Comparison of ENCODE assay signal across 18 mouse cellular contexts in the genomic region with DNA sequence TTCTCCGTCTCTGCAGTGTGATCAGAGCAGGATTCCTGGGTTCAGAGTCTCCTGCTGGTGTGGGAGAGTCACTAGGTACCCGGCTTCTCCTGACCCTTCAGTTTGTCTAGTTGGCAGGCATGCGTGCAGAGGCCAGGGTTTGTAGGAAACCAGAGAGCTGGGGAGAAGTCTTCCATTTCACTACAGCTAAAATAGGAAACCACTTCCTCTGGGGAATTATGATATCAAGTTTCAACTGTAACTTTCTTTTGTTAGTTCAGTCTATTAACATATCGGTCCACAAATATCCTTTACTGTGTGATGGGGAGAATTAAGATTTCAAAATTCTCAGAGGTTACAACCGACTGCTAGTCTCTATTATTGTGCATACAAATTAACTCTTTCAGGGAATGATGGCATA.
"Had no signal": no experiment of that assay in that cellular context is flagged by ENCODE, and none has a peak within 500 bp of the region (broad histone marks: within the 10 kb centered on the region; RNA-seq: fewer than 3 reads in every experiment).

No protein-coding gene starts in this region.

- H3K27me3 ChIP-seq: stomach, embryonic 15.5 days had no signal

- H3K4me3 ChIP-seq: limb, embryonic 10.5 days; limb, embryonic 13.5 days; liver, embryonic 12.5 days; liver, embryonic 15.5 days; midbrain, embryonic 10.5 days; midbrain, embryonic 13.5 days; stomach, embryonic 15.5 days had no signal

- H3K4me2 ChIP-seq: limb, embryonic 13.5 days; liver, embryonic 12.5 days; liver, embryonic 15.5 days; midbrain, embryonic 13.5 days; stomach, embryonic 15.5 days had no signal

- H3K27ac ChIP-seq: limb, embryonic 10.5 days; limb, embryonic 13.5 days; liver, embryonic 12.5 days; liver, embryonic 15.5 days; midbrain, embryonic 10.5 days; midbrain, embryonic 13.5 days; stomach, embryonic 15.5 days had no signal

- H3K4me1 ChIP-seq: liver, embryonic 15.5 days had no signal

- ATAC-seq: liver, embryonic 12.5 days; midbrain, embryonic 13.5 days; midbrain, embryonic 16.5 days had no signal

- DNase-seq: kidney, adult 2 months; kidney, postnatal 14 days; kidney, postnatal 4 days; liver; lung, adult 2 months; lung, postnatal 14 days; lung, postnatal 4 days; right cerebral cortex, postnatal 14 days; spleen, adult 18-20 months; thymus, postnatal 25 days had no signal

- H3K36me3 ChIP-seq: limb, embryonic 10.5 days; limb, embryonic 13.5 days; liver, embryonic 12.5 days; liver, embryonic 15.5 days; midbrain, embryonic 10.5 days; midbrain, embryonic 13.5 days; stomach, embryonic 15.5 days had no signal

- H3K9me3 ChIP-seq: limb, embryonic 10.5 days; limb, embryonic 13.5 days; liver, embryonic 12.5 days; liver, embryonic 15.5 days; midbrain, embryonic 10.5 days; midbrain, embryonic 13.5 days; stomach, embryonic 15.5 days had no signal

- H3K9ac ChIP-seq: limb, embryonic 13.5 days; liver, embryonic 12.5 days; liver, embryonic 15.5 days; midbrain, embryonic 13.5 days; stomach, embryonic 15.5 days had no signal
